14 mouse cellular contexts compared by ENCODE assay signal in the genomic region with DNA sequence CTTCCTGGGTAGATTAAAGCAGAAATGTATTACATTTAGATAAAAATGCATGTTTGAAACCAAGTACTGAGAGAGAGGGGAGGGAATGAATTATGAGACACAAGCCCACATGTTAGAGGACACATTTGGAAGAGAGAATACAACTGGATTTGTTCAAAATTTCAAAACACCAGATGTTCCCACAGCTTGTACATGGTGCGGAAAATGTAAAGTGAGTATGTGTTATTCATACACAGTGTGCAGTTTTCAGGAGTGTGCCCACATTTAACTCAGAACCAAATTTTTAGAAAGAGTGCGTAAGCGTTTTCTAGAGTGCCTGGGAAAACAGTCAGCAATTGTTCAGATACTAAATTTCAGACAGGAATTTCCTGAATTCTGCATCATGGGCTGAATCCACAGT.
"Had no signal": no experiment of that assay in that cellular context is flagged by ENCODE, and none has a peak within 500 bp of the region (broad histone marks: within the 10 kb centered on the region; RNA-seq: fewer than 3 reads in every experiment).

No protein-coding gene starts in this region.

- H3K4me3 ChIP-seq: layer of hippocampus, adult 2 months; lung, embryonic 15.5 days; midbrain, embryonic 12.5 days; neural tube, embryonic 13.5 days; stomach, embryonic 15.5 days had no signal

- H3K36me3 ChIP-seq: lung, embryonic 15.5 days; midbrain, embryonic 12.5 days; stomach, embryonic 15.5 days had no signal

- H3K4me2 ChIP-seq: liver, embryonic 11.5 days; lung, embryonic 15.5 days; midbrain, embryonic 12.5 days; neural tube, embryonic 13.5 days; stomach, embryonic 15.5 days had no signal

- H3K4me1 ChIP-seq: lung, embryonic 15.5 days; midbrain, embryonic 12.5 days; neural tube, embryonic 13.5 days; stomach, embryonic 15.5 days had no signal

- H3K27ac ChIP-seq: layer of hippocampus, adult 2 months; lung, embryonic 15.5 days; midbrain, embryonic 12.5 days; neural tube, embryonic 13.5 days; stomach, embryonic 15.5 days had no signal

- H3K27me3 ChIP-seq: lung, embryonic 15.5 days; midbrain, embryonic 12.5 days; neural tube, embryonic 13.5 days; stomach, embryonic 15.5 days had no signal

- ATAC-seq: inflammation-experienced regulatory T-cells, adult 6 months; intestine, postnatal 0 days; midbrain, embryonic 16.5 days had no signal

- H3K9ac ChIP-seq: lung, embryonic 15.5 days; midbrain, embryonic 12.5 days; neural tube, embryonic 13.5 days; stomach, embryonic 15.5 days had no signal

- DNase-seq: kidney, adult 8-10 months; kidney, postnatal 4 days; retina, postnatal 1 day; right cerebral cortex, postnatal 4 days; thymus, postnatal 36 days had no signal

- H3K9me3 ChIP-seq: lung, embryonic 15.5 days; midbrain, embryonic 12.5 days; neural tube, embryonic 13.5 days; stomach, embryonic 15.5 days had no signal
